Mouse (Mus musculus) kidney, adult 2 months (tissue): Measurements from ENCODE around the gene Myo1e.

ENCODE experiments used
- CTCF ChIP-seq: fragments of 200-500 bp; conservative IDR thresholded peaks from 2 replicates; pipeline ENCODE4 v1.5.1; 2011; ENCODE audit warnings: low read depth, mild to moderate bottlenecking, control low read depth, low read length, moderate library complexity, mixed read lengths; ENCODE audit not compliant: insufficient read depth, insufficient read length
- POLR2A ChIP-seq: fragments of 200-500 bp; IDR thresholded peaks from one replicate; pipeline ENCODE4 v1.6.1; 2011; ENCODE audit warnings: low read depth, low read length, control low read depth

- TF ChIP-seq CTCF (no peak), POLR2A (no peak)
Observed at GRCm38 (mm10) chr9:70282107-70282506, 75.0 kb downstream of the Myo1e start.
